Mouse (Mus musculus) olfactory bulb, adult 2 months (tissue): Measurements from ENCODE around the gene Sltm.

Source experiments
- CTCF ChIP-seq: fragments of 200-500 bp; IDR thresholded peaks from 2 replicates; pipeline ENCODE4 v1.5.1; 2012; ENCODE audit warnings: low read depth, mild to moderate bottlenecking, low read length, moderate library complexity; ENCODE audit not compliant: insufficient read depth
- POLR2A ChIP-seq: fragments of 200-500 bp; IDR thresholded peaks from 2 replicates; pipeline ENCODE4 v1.6.1; 2012; ENCODE audit warnings: mild to moderate bottlenecking, low read depth, low read length, moderate library complexity; ENCODE audit not compliant: insufficient read depth

DNA sequence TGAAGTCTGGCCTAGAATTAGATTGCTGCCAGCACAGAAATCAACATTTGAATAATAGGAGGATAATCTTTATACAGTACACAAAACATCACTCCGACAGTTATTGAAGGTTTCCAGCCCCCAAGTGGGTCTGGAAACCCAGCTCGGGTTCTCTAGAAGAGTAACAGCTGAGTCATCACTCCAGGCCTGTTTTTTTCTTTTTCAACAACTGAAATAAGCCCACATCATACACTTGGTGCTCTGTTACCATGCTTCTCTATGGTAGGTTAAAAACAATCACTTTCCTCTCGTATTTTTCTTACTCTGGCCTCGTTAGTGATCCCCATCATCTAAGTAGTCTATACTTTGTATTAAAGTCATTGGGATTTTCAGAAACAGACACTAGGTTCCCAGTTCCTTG, 5.8 kb downstream of the Sltm start:
- TF ChIP-seq POLR2A (no peak), CTCF (no peak)
